Mouse (Mus musculus) embryo, embryonic 11.5 days (tissue): ENCODE results near the gene Lrch1.
A peak's percentile ranks its signal among the peaks of the same experiment; 100 is the strongest.

Experiments used
- DNase-seq: peaks from one replicate; pipeline ENCODE4 v3.0.0-alpha.2; 2012; ENCODE audit warnings: low read depth, low spot score

The Lrch1 gene

DNA sequence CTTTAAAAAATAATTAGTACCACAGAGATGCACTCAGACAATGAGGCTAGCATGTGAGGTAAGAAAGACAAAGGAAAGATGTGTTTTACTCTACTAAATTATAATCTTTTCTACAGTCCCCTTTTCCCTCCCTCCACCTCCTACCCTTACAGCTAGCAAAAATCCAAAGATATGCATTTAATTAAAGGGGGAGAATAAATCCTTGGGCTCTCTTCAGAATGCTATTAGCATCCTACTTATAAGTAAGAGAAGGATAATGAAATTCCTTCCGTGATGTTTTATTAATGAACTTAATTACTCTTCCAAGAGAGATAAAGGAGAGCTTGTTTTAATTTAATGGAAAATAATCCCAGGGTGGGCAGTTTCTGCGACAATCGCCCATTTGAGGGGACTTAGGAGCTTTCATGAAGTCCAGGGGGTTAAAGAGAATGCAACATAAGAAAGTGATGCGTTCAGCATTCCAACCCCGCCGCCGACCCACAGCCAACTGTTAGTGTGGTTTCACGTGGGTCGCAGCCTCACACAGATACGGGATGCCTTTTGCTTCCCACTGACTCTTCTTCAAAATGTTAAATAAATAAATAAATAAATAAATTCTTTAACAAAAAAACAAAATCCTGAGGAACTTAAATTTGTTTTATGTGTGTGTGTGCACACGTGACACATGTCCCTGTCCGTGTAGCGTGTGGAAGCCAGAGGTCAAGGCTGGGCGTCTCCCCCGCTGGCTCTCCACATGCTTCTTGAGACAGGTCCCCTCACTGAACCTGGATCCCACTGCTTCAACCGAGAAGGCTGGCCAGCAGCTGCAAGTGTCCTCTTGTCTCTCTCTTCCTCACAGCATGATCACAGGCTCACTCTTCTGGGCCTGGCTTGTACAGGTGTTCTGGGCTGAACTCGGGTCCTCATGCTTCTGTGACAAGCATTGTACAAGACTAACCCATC is 132.6 kb downstream of the Lrch1 start:
- DNase-seq = no peak

DNA sequence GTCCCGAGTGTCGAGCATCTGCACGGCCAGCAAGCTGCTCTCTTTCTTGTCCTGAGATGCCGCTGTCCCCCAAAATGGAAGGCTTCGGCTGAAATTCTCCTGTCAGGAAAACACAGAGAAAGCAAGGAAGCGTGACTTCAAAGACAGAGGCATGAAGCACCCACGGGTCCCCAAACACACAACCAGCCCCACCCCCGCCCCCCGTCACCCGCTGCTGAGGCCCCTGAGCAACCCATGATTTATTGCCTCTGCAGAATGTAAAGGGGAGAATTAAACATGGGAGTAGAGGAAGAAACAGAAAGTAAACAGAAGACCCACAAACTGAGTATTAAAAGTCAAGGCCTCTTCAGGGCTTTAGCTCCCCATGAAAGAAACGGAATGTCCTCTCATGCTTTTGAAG is 136.1 kb downstream of the Lrch1 start:
- DNase-seq = no peak

DNA sequence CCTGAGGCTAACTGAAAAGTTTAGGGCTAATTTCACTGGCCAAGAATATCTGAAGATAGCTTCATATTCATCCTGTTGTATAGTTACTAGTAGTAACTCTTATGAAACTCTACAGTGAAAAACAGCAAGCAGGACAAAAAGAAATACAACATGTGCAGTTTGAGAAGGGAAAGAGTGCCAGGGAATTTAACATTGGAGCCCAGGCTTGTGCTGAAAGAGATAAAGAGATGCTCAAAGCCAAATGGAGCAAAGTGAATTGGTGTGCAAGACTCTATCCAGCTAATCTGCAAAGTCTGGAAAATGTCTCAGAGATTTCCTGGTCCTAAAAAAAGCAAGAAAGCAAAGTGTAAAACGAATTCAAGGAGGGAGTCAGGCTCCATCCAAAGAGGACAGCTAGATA is 145.7 kb downstream of the Lrch1 start:
- DNase-seq = no peak

DNA sequence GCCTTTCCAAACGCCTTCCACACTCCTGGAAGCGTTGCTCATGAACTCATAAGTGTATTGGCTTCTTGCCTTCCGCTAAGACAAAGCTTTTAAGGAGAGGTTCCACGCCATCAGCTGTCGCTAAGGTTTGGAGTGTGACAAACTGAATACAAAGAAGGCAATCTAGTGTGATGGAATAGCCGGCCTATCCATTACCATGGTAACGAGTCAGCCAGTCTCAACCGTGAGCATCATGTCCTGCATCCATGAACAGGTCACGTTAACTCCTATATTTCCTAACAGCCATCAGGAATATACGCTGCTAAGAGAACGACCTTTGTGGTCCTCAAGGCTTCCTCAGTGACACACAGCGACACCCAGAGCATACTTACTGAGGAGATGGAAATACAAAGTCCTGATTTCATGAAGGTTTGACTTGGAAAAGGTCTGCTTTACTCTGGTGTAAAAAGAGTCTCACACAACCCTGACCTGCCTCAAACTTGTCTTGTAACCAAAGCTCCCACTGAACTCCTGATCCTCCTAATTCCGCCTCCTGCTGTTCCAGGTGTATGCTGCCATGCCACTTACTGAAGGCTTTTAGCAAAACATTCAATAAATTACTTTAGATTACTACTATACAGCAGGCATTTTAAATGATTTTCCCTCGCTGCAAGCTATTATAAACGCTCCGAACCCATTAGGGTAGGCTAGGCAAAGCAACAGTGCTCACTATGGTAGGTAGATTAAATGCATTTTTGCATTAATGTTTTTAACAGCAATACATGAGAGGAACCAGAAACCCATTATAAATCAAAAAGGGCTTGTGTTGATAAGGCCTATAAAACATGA is 149.4 kb downstream of the Lrch1 start:
- DNase-seq = no peak

DNA sequence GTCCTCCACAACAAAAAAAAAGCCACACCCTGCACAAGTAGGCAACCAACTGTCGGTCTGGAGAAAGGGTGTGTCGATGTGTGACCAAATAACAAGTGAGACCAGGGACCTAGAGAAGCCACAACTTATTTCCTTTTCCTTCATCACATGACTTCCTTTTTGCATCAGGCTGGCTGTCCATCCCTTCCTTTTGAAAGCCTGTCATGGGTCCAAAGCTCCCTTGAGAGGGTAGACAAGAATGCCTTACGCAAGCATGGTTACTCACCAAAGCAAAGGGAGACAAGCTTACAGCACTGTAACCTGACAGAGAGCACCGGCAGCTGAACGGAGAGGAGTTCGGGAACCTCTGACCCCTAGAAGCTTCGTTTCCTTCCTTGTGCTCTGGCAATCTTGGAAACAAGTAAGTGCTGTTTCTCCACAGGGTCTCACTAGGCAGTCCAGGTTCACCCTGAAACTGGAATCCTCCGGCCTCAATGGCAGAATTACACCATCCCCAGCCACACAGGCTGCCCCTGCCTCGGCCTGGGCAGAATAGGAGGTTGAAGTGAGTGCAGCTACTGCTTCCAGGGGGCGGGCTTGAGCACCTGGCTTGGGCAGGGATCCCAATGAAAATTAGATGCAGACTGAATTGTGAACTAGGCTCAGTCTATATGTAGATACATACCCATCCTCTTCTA is 150.2 kb downstream of the Lrch1 start:
- DNase-seq = no peak

DNA sequence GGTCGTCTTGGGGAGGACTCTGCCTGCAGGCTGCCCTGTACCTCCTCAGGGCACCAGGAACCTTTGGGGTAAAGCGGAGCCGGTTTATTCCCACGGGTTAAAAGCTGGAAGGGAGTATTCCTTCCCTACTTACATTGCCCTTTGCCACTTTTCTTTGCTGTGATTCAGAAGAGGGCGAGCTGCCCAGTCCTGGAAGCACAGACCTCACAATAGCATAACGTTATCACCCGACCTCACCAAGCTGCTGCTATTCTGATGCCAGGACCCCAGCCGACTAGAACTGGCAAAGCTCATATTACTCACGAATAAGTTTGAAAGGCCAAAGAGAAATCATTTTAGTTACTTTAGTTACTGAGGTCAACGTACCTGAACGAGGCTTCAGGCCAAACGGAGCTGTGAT is 152.7 kb downstream of the Lrch1 start:
- no peak for DNase-seq

DNA sequence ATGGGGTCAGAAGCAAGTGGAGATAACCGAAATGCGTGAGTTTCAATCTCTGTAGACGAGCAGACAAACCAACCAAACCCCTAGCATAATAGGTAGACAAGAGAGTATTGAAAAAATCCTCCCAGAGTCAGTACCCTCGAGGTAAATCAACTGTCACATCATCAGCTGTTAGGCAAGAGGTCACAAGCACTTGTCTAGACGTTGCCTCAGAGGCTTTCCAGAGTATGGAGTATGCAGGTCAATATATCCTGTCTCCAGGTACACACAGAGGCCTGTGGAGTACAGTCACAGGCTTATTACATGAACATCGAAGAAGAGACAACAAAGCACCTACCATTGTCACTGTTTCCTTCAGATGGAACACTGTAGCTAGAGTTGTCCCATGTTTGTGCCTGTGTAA is 154.9 kb downstream of the Lrch1 start:
- no peak for DNase-seq

DNA sequence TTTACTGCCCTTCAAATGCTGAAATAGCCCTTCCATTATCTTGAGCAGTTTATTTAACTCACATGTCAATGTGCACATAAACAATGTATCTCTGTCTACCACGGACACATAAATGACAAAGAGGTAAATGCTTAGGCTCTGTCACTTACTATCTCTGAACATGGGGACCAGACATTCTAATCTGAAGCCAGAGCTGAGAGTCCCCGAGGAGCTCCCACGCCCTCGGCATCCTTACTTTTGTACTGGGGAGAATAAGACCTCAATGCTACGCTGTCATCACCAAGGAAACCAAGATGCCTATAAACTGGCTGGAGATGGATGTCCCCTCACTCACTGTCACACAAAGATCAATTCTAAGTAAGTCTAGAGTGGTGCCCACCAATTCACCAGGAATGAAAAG is 157.1 kb downstream of the Lrch1 start:
- no peak for DNase-seq

DNA sequence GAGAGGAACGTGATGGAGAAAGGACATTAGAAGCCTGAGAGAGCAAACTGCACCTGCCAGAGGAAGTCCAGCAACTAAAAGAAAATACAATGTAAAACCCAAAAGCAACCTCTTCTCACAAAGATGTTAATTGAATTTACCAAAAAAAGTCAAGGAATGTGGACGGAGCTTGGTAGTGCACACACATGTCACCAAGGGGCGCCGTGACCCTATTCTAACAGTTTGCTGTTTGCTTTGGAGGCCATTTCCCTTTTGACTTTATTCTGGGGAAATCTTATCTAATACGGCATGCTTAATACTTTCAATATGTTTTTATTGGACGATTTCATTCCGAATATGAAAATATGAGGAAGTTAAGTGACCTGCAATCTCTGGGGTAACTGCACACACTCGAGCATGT is 158.9 kb downstream of the Lrch1 start:
- DNase-seq = no peak

DNA sequence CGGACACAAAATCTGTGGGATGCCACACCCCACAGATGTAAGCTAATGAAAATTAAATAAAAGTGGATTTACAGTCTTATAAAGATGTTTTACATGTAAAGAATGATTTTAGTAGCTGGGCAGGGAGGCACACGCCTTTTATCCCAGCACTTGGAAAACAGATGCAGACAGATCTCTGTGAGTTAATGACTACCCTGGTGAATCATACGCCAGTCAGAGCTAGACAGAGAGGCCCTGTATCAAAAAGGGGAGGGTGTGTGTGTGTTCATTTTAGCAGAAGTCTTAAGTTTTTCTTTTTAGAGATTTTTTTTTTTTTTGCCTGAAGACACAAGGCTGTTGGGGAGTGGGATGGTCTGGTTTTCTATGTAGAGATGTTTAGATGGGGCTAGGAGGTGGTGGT is 160.0 kb downstream of the Lrch1 start:
- no peak for DNase-seq

DNA sequence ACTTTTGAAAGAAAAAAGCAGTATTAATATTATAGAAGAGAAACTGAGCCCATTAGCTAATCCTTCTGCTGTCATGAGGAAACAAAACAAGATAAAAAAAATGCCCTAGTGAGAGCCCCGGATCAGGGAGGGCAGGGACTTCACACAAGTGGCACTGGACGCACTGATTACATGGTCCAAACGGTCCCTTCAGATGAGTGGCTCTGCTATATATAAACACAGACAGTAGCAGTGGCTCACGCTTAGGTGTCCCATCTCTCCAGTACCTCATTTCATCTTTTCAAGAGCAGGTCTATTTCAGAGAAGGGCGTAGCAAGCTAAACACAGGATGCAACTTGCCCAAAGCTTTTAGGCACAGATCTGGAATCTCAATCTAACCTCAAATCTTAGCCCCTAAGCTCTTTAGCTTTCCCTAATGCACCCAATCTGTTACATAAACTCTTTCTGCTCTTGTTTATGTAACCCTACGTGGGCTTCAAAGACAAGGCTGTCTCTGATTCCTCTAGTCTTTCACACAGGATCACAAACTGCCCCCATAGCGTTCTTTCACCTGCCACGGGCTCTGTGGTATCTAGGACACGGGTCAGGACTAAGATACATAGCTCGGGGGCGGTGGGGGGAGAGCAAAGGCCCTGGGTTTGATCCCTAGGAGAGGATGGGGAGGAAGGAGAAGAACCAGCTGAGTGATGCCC is 163.3 kb downstream of the Lrch1 start:
- DNase-seq = no peak

DNA sequence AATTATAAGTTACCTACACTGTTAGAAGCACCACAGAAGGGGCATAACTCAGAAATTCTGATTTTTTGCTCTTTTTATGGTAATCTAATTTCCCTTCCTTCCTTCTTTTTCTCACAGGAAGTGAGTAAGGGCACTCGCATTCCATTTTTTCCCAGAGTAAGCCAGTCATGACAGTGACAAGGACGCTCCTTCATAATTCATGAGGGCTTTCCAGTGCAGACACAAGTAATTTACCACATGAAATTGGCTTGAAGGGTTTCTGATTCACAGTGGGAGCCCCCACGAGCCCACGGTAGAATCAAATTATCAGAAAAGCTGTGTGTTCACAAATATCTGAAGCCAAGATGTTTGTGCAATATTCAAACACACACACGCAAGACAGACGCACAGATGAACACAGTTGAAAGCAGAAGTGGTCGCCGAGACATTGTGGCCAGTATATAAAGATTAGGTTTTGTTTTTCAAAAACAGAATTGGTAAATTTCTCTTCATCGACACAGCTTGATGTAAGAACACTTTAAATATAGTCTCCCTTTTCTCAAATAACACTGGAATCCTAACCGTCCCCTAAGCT is 173.5 kb downstream of the Lrch1 start:
- DNase-seq = no peak

DNA sequence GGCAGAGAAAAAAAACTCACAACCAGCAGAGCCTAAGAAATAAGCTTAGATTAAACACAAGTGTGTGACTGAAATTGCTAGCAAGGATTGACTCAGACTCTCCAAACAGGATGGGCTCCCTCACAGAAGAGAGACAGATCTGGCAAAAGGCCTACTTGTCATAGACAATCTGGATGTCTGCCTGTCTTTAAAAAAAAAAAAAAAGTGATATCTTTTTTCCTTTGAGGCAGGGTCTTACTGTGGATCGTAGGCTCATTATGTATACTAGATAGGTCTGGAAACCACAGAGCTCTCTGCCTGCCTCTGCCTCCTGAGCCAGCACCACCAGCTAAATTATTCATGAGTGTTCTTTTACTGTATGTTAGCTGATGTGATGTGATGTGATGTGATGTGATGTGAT is 179.8 kb downstream of the Lrch1 start:
- DNase-seq = no peak

DNA sequence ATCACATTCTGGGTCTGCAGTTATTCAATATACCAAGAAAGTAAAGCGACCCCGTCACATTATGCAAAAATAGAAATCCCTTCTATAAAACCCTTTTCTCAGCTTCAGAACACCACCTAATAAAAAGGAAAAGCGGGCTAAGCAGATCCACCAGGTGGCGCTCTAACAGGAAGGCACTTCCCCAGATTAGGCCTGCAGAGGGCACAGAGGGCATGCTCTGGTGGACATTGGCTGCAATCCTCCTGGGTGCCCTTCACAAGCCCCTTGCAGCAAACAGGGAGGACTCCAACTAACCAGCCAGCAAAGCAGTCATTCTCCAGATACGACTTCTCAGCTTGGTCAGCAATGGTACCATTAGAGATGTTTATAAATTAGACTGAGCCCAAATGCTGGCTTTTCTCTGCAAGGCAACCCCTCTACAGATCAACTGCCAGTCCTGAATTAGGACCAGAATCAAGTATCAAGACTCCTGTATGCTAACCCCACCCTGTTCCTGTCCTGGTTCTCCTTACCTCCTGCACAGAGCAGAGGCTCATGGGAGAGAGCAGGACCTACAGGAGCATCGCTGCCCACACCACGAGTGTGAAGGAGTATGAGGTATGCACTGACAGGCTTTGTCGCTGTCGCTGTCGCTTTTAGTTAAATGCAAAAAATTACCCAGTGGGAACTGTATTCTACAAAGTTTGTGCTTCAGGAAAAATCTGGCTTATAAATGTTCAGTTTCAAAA is 183.3 kb downstream of the Lrch1 start:
- peak; percentile 37 for DNase-seq

DNA sequence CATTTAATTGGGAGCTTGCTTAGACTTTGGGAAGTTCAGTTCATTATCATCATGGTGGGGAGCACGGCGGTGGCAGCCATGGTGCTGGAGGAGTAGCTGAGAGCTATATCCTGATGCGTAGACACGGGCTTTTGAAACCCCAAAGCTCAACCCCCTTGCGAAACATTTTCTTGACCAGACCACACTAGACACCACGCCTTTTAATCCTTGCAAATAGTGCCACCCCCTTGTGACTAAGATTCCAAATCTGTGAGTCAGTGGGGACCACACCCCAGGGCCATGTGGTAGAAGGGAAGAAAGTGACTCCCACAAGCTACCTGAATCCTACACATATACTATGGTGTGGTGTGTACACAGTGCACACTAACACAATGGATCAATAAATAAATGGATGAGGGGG is 210.8 kb downstream of the Lrch1 start:
- no peak for DNase-seq

DNA sequence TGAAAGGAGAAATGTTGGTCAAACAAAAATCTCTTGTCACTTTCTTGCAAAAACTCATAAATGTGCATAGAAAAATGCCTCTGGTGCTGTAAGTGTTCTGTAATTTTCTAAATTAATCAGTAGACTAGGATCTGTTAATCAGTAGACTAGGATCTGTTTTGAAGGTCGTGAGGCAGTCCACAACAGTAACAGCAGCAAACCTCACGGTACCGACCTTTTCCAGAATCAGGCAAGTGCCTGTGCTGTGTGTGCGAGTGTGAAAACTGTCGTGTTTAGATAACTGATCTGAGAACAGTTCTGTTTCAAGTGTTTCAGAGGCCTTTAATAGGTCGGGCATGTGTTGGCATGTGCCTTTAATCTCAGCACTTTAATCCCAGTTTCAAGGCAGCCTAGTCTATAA is 212.2 kb downstream of the Lrch1 start:
- DNase-seq = no peak

DNA sequence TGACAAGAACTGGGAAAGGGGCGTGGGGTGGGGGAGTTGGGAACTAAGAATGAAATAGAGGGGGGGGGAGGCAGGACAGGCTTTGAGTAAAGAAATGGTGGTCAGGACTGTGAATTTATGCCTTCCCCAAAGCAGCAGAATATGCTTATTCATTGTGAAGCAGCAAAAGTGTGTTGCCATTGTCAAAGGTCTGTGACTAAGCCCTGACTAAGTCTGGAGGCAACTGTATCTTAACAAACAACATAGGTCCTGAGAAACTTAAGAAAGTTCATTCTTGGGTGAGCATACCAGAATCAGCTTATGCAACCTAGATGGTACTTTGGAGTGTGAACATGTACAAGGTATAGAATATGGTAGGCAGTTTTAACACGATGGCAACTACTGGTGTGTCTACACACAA is 214.3 kb downstream of the Lrch1 start:
- no peak for DNase-seq

DNA sequence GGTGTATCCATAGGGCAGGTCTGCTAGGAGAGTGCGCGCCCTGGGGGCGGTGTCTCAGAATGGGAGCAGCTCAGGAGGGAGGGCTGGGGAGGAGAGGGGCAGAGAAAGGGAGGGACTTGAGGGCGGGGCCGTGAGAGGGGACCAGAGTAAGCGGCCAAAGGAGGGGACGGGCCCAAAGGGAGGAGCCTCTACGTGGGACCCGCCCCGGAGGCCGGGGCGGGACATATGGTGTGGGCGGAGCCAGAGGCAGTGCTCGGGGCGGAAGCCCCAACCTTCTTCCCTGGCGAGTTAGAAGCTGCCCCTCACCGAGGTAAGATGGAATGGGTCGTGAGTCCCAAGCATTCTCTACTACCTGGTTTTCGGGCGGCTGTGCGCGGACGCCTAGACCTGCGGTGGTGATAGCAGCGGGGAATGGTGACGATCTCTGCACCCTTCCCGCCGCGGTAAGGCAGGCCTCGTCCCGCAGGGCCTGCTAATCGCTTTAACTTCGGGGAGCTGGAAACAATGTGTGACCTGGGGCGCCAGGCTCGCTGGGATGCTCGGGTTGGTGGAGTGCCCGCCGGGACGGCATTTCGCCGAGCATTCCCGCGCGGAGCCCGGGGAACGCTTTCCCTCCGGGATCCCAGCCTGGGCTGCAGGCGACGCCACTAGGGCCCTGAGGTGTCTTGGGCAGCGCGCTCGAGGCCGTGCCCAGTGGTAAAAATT is 215.4 kb downstream of the Lrch1 start, which contains the start of gene Esd:
TSS of gene Esd (plus strand) at position 219 of the 705 bp plus-strand sequence.
- DNase-seq = peak; percentile 85

DNA sequence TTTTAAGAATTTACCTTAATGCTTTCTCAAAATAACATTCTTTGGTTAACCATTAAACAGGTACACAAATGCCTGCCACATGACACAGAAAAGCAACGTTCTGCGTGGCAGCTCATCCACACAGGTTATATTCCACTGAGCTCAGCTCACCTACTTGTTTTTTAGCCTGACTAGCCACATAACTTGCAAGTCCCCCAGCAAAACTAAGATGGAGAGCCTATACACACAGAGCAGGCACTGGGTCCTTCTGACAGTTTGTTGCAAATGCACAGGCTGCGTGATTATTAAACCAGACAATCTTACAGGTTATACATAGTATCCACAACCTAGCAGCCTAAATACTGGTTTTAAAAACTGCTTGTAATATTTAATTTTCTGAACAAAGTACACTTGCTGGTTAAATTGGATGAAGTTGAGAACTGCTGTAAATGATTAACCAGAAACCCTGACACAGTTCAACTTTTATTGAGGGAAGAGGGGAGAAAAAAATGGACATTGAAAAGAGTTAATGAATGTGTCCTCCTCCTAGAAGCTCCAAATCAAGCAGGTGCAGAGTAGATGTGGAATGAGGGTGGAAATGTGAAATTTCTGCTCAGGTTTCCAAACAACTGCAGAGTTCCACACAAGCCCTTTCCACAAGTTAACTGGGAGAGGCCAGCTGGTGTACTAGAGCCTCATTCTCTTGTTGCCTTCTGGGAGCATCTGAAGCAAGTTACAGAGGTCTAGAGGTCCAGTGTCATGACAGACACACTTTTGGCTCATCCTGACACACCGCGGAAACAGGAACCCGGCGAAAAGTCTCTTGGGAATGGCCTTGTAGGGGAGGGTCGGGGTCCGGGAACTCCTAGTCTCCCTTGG is 216.2 kb downstream of the Lrch1 start:
- no peak for DNase-seq
